Mouse (Mus musculus): ENCODE data around the gene Hps1. TPM values are rescaled to one million over a fixed set of nuclear protein-coding genes. Genes with fewer than 3 reads are reported as not detected.
A peak's percentile ranks its signal among the peaks of the same experiment; 100 is the strongest.

The Hps1 gene
- 11.8 and 13.7 TPM in 2 replicates for polyA plus RNA-seq (2015; fragmentation: Nextera tagmentation; extraction: Ambion mirVana)

- ATAC-seq, result peak; percentile 99
Measured at GRCm38 (mm10) chr19:42779531-42780155, at the start of gene Hps1. Gene Hps1, minus strand, starts transcription at chr19:42779978.

GRCm38 (mm10) chr19:42829196-42829595 is 49.4 kb upstream of the Hps1 start:
- H3K4me2 ChIP-seq (replicated peaks), result no peak overlapping the region
- no peak overlapping the region for H3K4me3 ChIP-seq (replicated peaks)
- no peaks in the 10 kb centered on the region for H3K27me3 ChIP-seq
- 74% methylated on average over 4 of the region's 4 CpGs for WGBS
- no peaks in the 10 kb centered on the region for H3K9me3 ChIP-seq
- no peak overlapping the region for H3K9ac ChIP-seq (replicated peaks)
- no peak for ATAC-seq
- no peaks in the 10 kb centered on the region for H3K4me1 ChIP-seq (replicated peaks)
- H3K27ac ChIP-seq, result no peak overlapping the region
- no peaks in the 10 kb centered on the region for H3K36me3 ChIP-seq

More at GRCm38 (mm10) chr19:42779531-42780155, at the start of gene Hps1:
- Histone ChIP-seq H3K4me2 (replicated peaks) (peak within 1 kb of the TSS; percentile 62), H3K27ac (peak within 1 kb of the TSS; percentile 80), H3K9ac (replicated peaks) (peak within 1 kb of the TSS; percentile 62), H3K27me3 (no peaks in the 10 kb centered on the region), H3K9me3 (no peaks in the 10 kb centered on the region), H3K36me3 (no peaks in the 10 kb centered on the region), H3K4me1 (replicated peaks) (peaks cover 11% of the 10 kb centered on the region; the same call in 1 of the 2 replicates), H3K4me3 (replicated peaks) (peak within 1 kb of the TSS; percentile 54)
- WGBS, result 1% methylated on average over 42 of the region's 43 CpGs

- no peak for ATAC-seq
- Histone ChIP-seq H3K36me3 (no peaks in the 10 kb centered on the region), H3K27me3 (no peaks in the 10 kb centered on the region), H3K9me3 (no peaks in the 10 kb centered on the region), H3K27ac (no peak overlapping the region), H3K9ac (replicated peaks) (no peak overlapping the region), H3K4me2 (replicated peaks) (no peak overlapping the region), H3K4me3 (replicated peaks) (no peak overlapping the region), H3K4me1 (replicated peaks) (no peaks in the 10 kb centered on the region)
- WGBS, result 88% methylated on average over 3 of the region's 3 CpGs
Measured at GRCm38 (mm10) chr19:42827843-42828242, 48.1 kb upstream of the Hps1 start.

- no peak overlapping the region for H3K4me2 ChIP-seq (replicated peaks)
- no peaks in the 10 kb centered on the region for H3K9me3 ChIP-seq
- H3K4me1 ChIP-seq (replicated peaks), result no peaks in the 10 kb centered on the region
- H3K27ac ChIP-seq, result no peak overlapping the region
- no peak for ATAC-seq
- no peaks in the 10 kb centered on the region for H3K36me3 ChIP-seq
- 92% methylated on average over 5 of the region's 5 CpGs for WGBS
- H3K9ac ChIP-seq (replicated peaks), result no peak overlapping the region
- H3K4me3 ChIP-seq (replicated peaks), result no peak overlapping the region
- H3K27me3 ChIP-seq, result no peaks in the 10 kb centered on the region
Measured at GRCm38 (mm10) chr19:42820109-42820508, 40.3 kb upstream of the Hps1 start.

GRCm38 (mm10) chr19:42817761-42818160 is 38.0 kb upstream of the Hps1 start:
- no peaks in the 10 kb centered on the region for H3K9me3 ChIP-seq
- H3K4me3 ChIP-seq (replicated peaks), result no peak overlapping the region
- no peaks in the 10 kb centered on the region for H3K27me3 ChIP-seq
- H3K9ac ChIP-seq (replicated peaks), result no peak overlapping the region
- no peak overlapping the region for H3K4me2 ChIP-seq (replicated peaks)
- H3K36me3 ChIP-seq, result no peaks in the 10 kb centered on the region
- WGBS, result 65% methylated on average over 2 of the region's 2 CpGs
- no peak for ATAC-seq
- H3K27ac ChIP-seq, result no peak overlapping the region
- no peaks in the 10 kb centered on the region for H3K4me1 ChIP-seq (replicated peaks)

- Histone ChIP-seq H3K4me3 (replicated peaks) (no peak overlapping the region), H3K4me1 (replicated peaks) (no peaks in the 10 kb centered on the region), H3K9me3 (no peaks in the 10 kb centered on the region), H3K27ac (no peak overlapping the region), H3K36me3 (no peaks in the 10 kb centered on the region), H3K9ac (replicated peaks) (no peak overlapping the region), H3K4me2 (replicated peaks) (no peak overlapping the region), H3K27me3 (no peaks in the 10 kb centered on the region)
- ATAC-seq, result no peak
- 92% methylated on average over 2 of the region's 2 CpGs for WGBS
Measured at GRCm38 (mm10) chr19:42816261-42816660, 36.5 kb upstream of the Hps1 start.

- ATAC-seq, result no peak
- H3K4me3 ChIP-seq (replicated peaks), result no peak overlapping the region
- H3K9ac ChIP-seq (replicated peaks), result no peak overlapping the region
- H3K4me1 ChIP-seq (replicated peaks), result no peaks in the 10 kb centered on the region
- H3K9me3 ChIP-seq, result no peaks in the 10 kb centered on the region
- WGBS, result 79% methylated on average over 5 of the region's 5 CpGs
- H3K27ac ChIP-seq, result no peak overlapping the region
- H3K36me3 ChIP-seq, result no peaks in the 10 kb centered on the region
- no peak overlapping the region for H3K4me2 ChIP-seq (replicated peaks)
- no peaks in the 10 kb centered on the region for H3K27me3 ChIP-seq
Measured at GRCm38 (mm10) chr19:42810140-42810539, 30.4 kb upstream of the Hps1 start.

- no peaks in the 10 kb centered on the region for H3K27me3 ChIP-seq
- no peak overlapping the region for H3K4me2 ChIP-seq (replicated peaks)
- H3K36me3 ChIP-seq, result no peaks in the 10 kb centered on the region
- no peak for ATAC-seq
- 92% methylated on average over 10 of the region's 10 CpGs for WGBS
- H3K4me3 ChIP-seq (replicated peaks), result no peak overlapping the region
- H3K4me1 ChIP-seq (replicated peaks), result no peaks in the 10 kb centered on the region
- H3K9me3 ChIP-seq, result no peaks in the 10 kb centered on the region
- H3K9ac ChIP-seq (replicated peaks), result no peak overlapping the region
- H3K27ac ChIP-seq, result no peak overlapping the region
Measured at GRCm38 (mm10) chr19:42809491-42809890, 29.7 kb upstream of the Hps1 start.

- Histone ChIP-seq H3K9me3 (no peaks in the 10 kb centered on the region), H3K27ac (no peak overlapping the region), H3K4me2 (replicated peaks) (no peak overlapping the region), H3K27me3 (peaks cover 15% of the 10 kb centered on the region), H3K36me3 (no peaks in the 10 kb centered on the region), H3K9ac (replicated peaks) (no peak overlapping the region), H3K4me1 (replicated peaks) (peaks cover 4% of the 10 kb centered on the region), H3K4me3 (replicated peaks) (no peak overlapping the region)
- 55% methylated on average over 2 of the region's 2 CpGs for WGBS
- ATAC-seq, result no peak
Measured at GRCm38 (mm10) chr19:42797866-42798265, 18.1 kb upstream of the Hps1 start.

GRCm38 (mm10) chr19:42795801-42796200 is 16.0 kb upstream of the Hps1 start:
- Histone ChIP-seq H3K9me3 (no peaks in the 10 kb centered on the region), H3K27ac (no peak overlapping the region), H3K9ac (replicated peaks) (peak overlapping the region; percentile 61; the same call in 1 of the 2 replicates), H3K4me3 (replicated peaks) (peak overlapping the region; percentile 43), H3K4me2 (replicated peaks) (peak overlapping the region; percentile 83), H3K4me1 (replicated peaks) (peaks cover 4% of the 10 kb centered on the region), H3K27me3 (peaks cover 15% of the 10 kb centered on the region), H3K36me3 (no peaks in the 10 kb centered on the region)
- WGBS, result 29% methylated on average over 9 of the region's 9 CpGs
- ATAC-seq, result no peak

GRCm38 (mm10) chr19:42794914-42795613 is 15.3 kb upstream of the Hps1 start:
- Histone ChIP-seq H3K27ac (no peak overlapping the region), H3K4me3 (replicated peaks) (peak overlapping the region; percentile 43), H3K9me3 (no peaks in the 10 kb centered on the region), H3K9ac (replicated peaks) (peak overlapping the region; percentile 61), H3K27me3 (peaks cover 15% of the 10 kb centered on the region), H3K4me2 (replicated peaks) (peak overlapping the region; percentile 83), H3K4me1 (replicated peaks) (peaks cover 4% of the 10 kb centered on the region), H3K36me3 (no peaks in the 10 kb centered on the region)
- peak; percentile 94 for ATAC-seq
- WGBS, result 2% methylated on average over 31 of the region's 31 CpGs

- no peak for ATAC-seq
- no peak overlapping the region for H3K27ac ChIP-seq
- no peak overlapping the region for H3K4me3 ChIP-seq (replicated peaks)
Measured at GRCm38 (mm10) chr19:42788311-42788710, 8.5 kb upstream of the Hps1 start.

More at GRCm38 (mm10) chr19:42788311-42788710, 8.5 kb upstream of the Hps1 start:
- no peaks in the 10 kb centered on the region for H3K36me3 ChIP-seq
- 0 out of 2 replicates have a peak, but pooled peaks cover 6% of the 10 kb centered on the region for H3K27me3 ChIP-seq
- H3K9me3 ChIP-seq, result no peaks in the 10 kb centered on the region
- H3K9ac ChIP-seq (replicated peaks), result no peak overlapping the region
- no peak overlapping the region for H3K4me2 ChIP-seq (replicated peaks)
- WGBS, result 63% methylated on average over 5 of the region's 5 CpGs
- H3K4me1 ChIP-seq (replicated peaks), result peaks cover 16% of the 10 kb centered on the region

Measured in midbrain, embryonic 13.5 days (tissue).